Mouse (Mus musculus) midbrain, postnatal 0 days (tissue): ENCODE results near the gene AC140267.1. TPM values are rescaled to one million over a fixed set of nuclear protein-coding genes. Genes with fewer than 3 reads are reported as not detected.
A peak's percentile ranks its signal among the peaks of the same experiment; 100 is the strongest.

Source experiments
- ATAC-seq: fragments of 200-750 bp; cut with Nextera tagmentation; 2 replicates; pipeline ENCODE4 v1.8.0; 2017; ENCODE audit warnings: moderate number of reproducible peaks, mild to moderate bottlenecking, moderate TSS enrichment, moderate library complexity; ENCODE audit not compliant: low FRiP score
- DNase-seq: peaks from one replicate; pipeline ENCODE4 v3.0.0-alpha.2; 2015; ENCODE audit warnings: low spot score
- H3K27ac ChIP-seq: fragments of 300-500 bp; sonication (generic); 2 replicates; pipeline ENCODE4 v1.5.1; 2014; ENCODE audit warnings: low read depth, mild to moderate bottlenecking, low read length, mixed read lengths
- H3K27me3 ChIP-seq: fragments of 300-500 bp; sonication (generic); 2 replicates; pipeline ENCODE4 v1.6.1; 2014; ENCODE audit warnings: low read length, control low read depth, mixed read lengths; ENCODE audit not compliant: insufficient read depth
- H3K36me3 ChIP-seq: fragments of 300-500 bp; sonication (generic); 2 replicates; pipeline ENCODE4 v1.6.1; 2014; ENCODE audit warnings: low read length, control low read depth, mixed read lengths; ENCODE audit not compliant: insufficient read depth
- H3K4me1 ChIP-seq: fragments of 300-500 bp; sonication (generic); 2 replicates; pipeline ENCODE4 v1.6.1; 2014; ENCODE audit warnings: mild to moderate bottlenecking, control low read depth, antibody characterized with exemption, low read length, mixed read lengths; ENCODE audit not compliant: insufficient read depth
- H3K4me2 ChIP-seq: fragments of 300-500 bp; sonication (generic); 2 replicates; pipeline ENCODE4 v1.6.1; 2014; ENCODE audit warnings: low read depth, mild to moderate bottlenecking, low read length, mixed read lengths; ENCODE audit not compliant: poor library complexity, severe bottlenecking
- H3K4me3 ChIP-seq: fragments of 300-500 bp; sonication (generic); 2 replicates; pipeline ENCODE4 v1.5.1; 2014; ENCODE audit warnings: low read depth, mild to moderate bottlenecking, low read length, moderate library complexity
- H3K9ac ChIP-seq: fragments of 300-500 bp; sonication (generic); replicated peaks from 2 replicates; pipeline ENCODE4 v1.6.1; 2014; ENCODE audit warnings: mild to moderate bottlenecking, low read length, moderate library complexity, mixed read lengths; ENCODE audit not compliant: poor library complexity, severe bottlenecking
- H3K9me3 ChIP-seq: fragments of 300-500 bp; sonication (generic); 2 replicates; pipeline ENCODE4 v1.6.1; 2016; ENCODE audit warnings: low read length, control low read depth
- CTCF ChIP-seq: IDR thresholded peaks from 2 replicates; pipeline ENCODE4 v1.5.1; 2016; ENCODE audit warnings: antibody characterized with exemption, mild to moderate bottlenecking
- WGBS: fragments of 180-500 bp; shearing (Covaris S2); extraction: QIAGEN DNeasy Blood & Tissue Kit; methylation state at CpG from one replicate; pipeline ENCODE4 v1.1.7; 2014; 5-methylcytosine and 5-hydroxymethylcytosine counted together
- polyA plus RNA-seq: library from polyadenylated mRNA; unstranded; fragments of >200 nt; fragmentation: Nextera tagmentation; extraction: Ambion mirVana; gene quantifications from 2 replicates; pipeline ENCODE4 v1.2.1, GENCODE M21; 2015
- total RNA-seq: library from RNA; depleted of rRNA; stranded (reverse); fragments of >200 nt; gene quantifications from 2 replicates; pipeline ENCODE4 v1.2.3, GENCODE M21; 2014

The AC140267.1 gene
- total and polyA plus RNA-seq, 2 experiments from 2014 or later: 5.6 TPM; not detected in 1

DNA sequence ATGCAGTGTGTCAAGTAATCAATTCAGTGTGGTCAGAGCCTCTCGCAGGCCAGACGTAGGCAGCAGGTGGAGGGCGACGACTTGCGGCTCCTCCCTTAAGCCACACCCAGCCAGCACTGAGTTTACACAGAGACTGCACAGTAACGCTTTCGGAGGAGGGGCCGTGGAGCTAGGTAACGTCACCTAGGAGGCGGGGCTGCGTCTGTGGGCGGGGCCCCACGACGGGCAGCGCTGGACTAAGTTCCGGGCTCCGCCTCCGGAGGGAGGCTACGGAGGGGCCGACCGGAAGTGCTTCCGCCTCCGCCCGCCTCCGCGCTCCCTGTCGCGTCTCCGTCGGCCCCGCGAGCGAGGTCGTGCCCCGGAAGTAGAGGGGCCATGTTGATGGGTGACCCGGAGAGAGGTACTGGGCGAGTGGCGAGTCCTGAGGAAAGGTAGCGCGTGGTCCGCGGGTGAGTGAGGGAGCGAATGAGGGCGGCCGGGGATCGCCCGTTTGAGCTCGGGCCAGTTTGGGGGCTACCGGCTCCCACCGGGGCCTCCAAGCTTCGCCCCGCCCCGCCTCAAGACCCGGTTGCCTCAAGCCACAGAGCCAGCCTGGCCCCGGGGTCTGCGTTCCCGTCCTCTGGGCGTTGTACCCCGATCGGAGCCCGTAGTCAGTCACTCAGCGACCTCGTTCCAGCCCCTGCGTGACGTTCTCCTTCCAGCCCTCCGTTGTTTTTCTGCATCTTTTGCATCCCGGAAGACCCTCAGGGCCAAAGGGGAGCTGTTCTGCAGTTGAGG lies 1.7 kb upstream of the AC140267.1 start, which contains the start of gene Mief1:
Gene Mief1, plus strand, starts transcription at position 286 of the 777 bp plus-strand sequence.
- Histone ChIP-seq H3K9ac (peak within 1 kb of the TSS; percentile 77), H3K4me1 (peaks cover 5% of the 10 kb centered on the region; the same call in 1 of the 2 replicates), H3K4me2 (peak within 1 kb of the TSS; percentile 92), H3K27ac (peak within 1 kb of the TSS; percentile 78), H3K9me3 (no peaks in the 10 kb centered on the region), H3K27me3 (no peaks in the 10 kb centered on the region), H3K4me3 (peak within 1 kb of the TSS; percentile 83), H3K36me3 (peaks cover 18% of the 10 kb centered on the region)
- DNase-seq (peak; percentile 97), ATAC-seq (peak; percentile 94)
- 1% methylated on average over 58 of the region's 67 CpGs for WGBS
- TF ChIP-seq CTCF: peak; percentile 46

GRCm38 (mm10) chr15:80248135-80248534 lies 12.5 kb downstream of the AC140267.1 start:
- Histone ChIP-seq H3K27me3 (no peaks in the 10 kb centered on the region), H3K4me2 (no peak overlapping the region), H3K27ac (no peak overlapping the region), H3K9ac (no peak overlapping the region), H3K36me3 (peaks cover 53% of the 10 kb centered on the region), H3K4me1 (no peaks in the 10 kb centered on the region), H3K4me3 (no peak overlapping the region), H3K9me3 (no peaks in the 10 kb centered on the region)
- ATAC-seq (no peak), DNase-seq (no peak)
- WGBS: 97% methylated on average over 12 of the region's 12 CpGs
- TF ChIP-seq CTCF: no peak

DNA sequence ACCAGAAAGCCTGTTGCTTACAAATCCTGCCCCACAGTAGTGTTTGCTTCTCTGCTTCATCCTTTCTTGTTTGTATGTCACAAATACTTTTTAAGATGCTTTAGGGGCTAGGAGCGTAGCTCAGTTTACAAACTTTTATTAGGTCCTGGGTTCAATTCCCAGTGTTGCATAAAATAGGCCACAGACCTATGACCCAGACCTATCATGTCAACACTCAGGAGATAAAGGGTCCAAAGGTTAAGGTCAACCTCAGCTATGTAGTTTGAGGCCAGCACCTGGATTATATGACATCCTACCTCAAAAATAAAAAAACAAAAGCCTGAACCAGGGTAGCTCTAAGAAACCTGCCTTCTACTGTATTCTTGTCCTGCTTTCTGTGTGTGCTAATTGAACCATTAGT lies 13.0 kb downstream of the AC140267.1 start:
- Histone ChIP-seq H3K4me2 (no peak overlapping the region), H3K27me3 (no peaks in the 10 kb centered on the region), H3K4me3 (no peak overlapping the region), H3K9me3 (no peaks in the 10 kb centered on the region), H3K36me3 (peaks cover 50% of the 10 kb centered on the region), H3K27ac (no peak overlapping the region), H3K4me1 (no peaks in the 10 kb centered on the region), H3K9ac (no peak overlapping the region)
- ATAC-seq: no peak
- no peak for DNase-seq
- no peak for TF ChIP-seq CTCF
- 100% methylated on average over 1 of the region's 1 CpGs for WGBS

- H3K4me1 ChIP-seq: no peaks in the 10 kb centered on the region
- H3K9ac ChIP-seq: no peak overlapping the region
- H3K27me3 ChIP-seq: no peaks in the 10 kb centered on the region
- DNase-seq: no peak
- TF ChIP-seq CTCF: no peak
- no peak overlapping the region for H3K27ac ChIP-seq
- WGBS: 92% methylated on average over 10 of the region's 10 CpGs
- H3K4me2 ChIP-seq: no peak overlapping the region
- ATAC-seq: no peak
- H3K9me3 ChIP-seq: no peaks in the 10 kb centered on the region
- peaks cover 47% of the 10 kb centered on the region for H3K36me3 ChIP-seq
- H3K4me3 ChIP-seq: no peak overlapping the region
Observed at GRCm38 (mm10) chr15:80249672-80250071, 14.0 kb downstream of the AC140267.1 start.

- no peaks in the 10 kb centered on the region for H3K4me1 ChIP-seq
- H3K4me3 ChIP-seq: no peak overlapping the region
- no peak for TF ChIP-seq CTCF
- H3K4me2 ChIP-seq: no peak overlapping the region
- H3K27ac ChIP-seq: no peak overlapping the region
- no peak overlapping the region for H3K9ac ChIP-seq
- WGBS: 92% methylated on average over 6 of the region's 6 CpGs
- H3K9me3 ChIP-seq: no peaks in the 10 kb centered on the region
- ATAC-seq: no peak
- H3K27me3 ChIP-seq: no peaks in the 10 kb centered on the region
- DNase-seq: no peak
- H3K36me3 ChIP-seq: peaks cover 46% of the 10 kb centered on the region
Observed at GRCm38 (mm10) chr15:80250586-80250985, 15.0 kb downstream of the AC140267.1 start.

GRCm38 (mm10) chr15:80253530-80253929 lies 17.9 kb downstream of the AC140267.1 start:
- H3K4me2 ChIP-seq: no peak overlapping the region
- H3K27ac ChIP-seq: peak overlapping the region; percentile 99; the same call in 1 of the 2 replicates
- H3K4me3 ChIP-seq: no peak overlapping the region
- H3K9ac ChIP-seq: no peak overlapping the region
- WGBS: 56% methylated on average over 2 of the region's 2 CpGs
- no peak for DNase-seq
- peaks cover 6% of the 10 kb centered on the region; the same call in 1 of the 2 replicates for H3K4me1 ChIP-seq
- H3K27me3 ChIP-seq: no peaks in the 10 kb centered on the region
- peaks cover 51% of the 10 kb centered on the region for H3K36me3 ChIP-seq
- no peak for ATAC-seq
- H3K9me3 ChIP-seq: no peaks in the 10 kb centered on the region
- TF ChIP-seq CTCF: no peak
